Mouse (Mus musculus) lung, embryonic 15.5 days (tissue): ENCODE measurements at regions not wholly inside any gene's neighbourhood (a gene's known extent, or its start where the extent isn't known, plus 50 kb on each side); places are given as distances from the start of the nearest gene placed in this dataset.
A peak's percentile ranks its signal among the peaks of the same experiment; 100 is the strongest.

Experiments
- ATAC-seq: fragments of 200-750 bp; cut with Nextera tagmentation; 2 replicates; pipeline ENCODE4 v1.8.0; 2017; ENCODE audit warnings: moderate number of reproducible peaks, borderline replicate concordance; ENCODE audit not compliant: low FRiP score, low TSS enrichment; ENCODE audit errors: extremely low read depth
- H3K27ac ChIP-seq: fragments of 300-500 bp; sonication (generic); 2 replicates; pipeline ENCODE4 v1.5.1; 2015; ENCODE audit warnings: moderate library complexity, mild to moderate bottlenecking, inconsistent platforms
- H3K27me3 ChIP-seq: fragments of 300-500 bp; sonication (generic); 2 replicates; pipeline ENCODE4 v1.6.1; 2015; ENCODE audit warnings: inconsistent platforms
- H3K36me3 ChIP-seq: fragments of 300-500 bp; sonication (generic); 2 replicates; pipeline ENCODE4 v1.6.1; 2015; ENCODE audit warnings: inconsistent platforms
- H3K4me1 ChIP-seq: fragments of 300-500 bp; sonication (generic); 2 replicates; pipeline ENCODE4 v1.6.1; 2015; ENCODE audit warnings: inconsistent platforms
- H3K4me2 ChIP-seq: fragments of 300-500 bp; sonication (generic); 2 replicates; pipeline ENCODE4 v1.6.1; 2015; ENCODE audit warnings: inconsistent platforms, mild to moderate bottlenecking, moderate library complexity
- H3K4me3 ChIP-seq: fragments of 300-500 bp; sonication (generic); 2 replicates; pipeline ENCODE4 v1.5.1; 2015; ENCODE audit warnings: mild to moderate bottlenecking, inconsistent platforms
- H3K9ac ChIP-seq: fragments of 300-500 bp; sonication (generic); 2 replicates; pipeline ENCODE4 v1.6.1; 2015; ENCODE audit warnings: inconsistent platforms
- H3K9me3 ChIP-seq: fragments of 300-500 bp; sonication (generic); 2 replicates; pipeline ENCODE4 v1.6.1; 2016; ENCODE audit warnings: inconsistent platforms
- WGBS: fragments of 180-500 bp; shearing (Covaris S2); methylation state at CpG from one replicate; pipeline ENCODE4 v1.1.7; 2015; 5-methylcytosine and 5-hydroxymethylcytosine counted together

- no peak for ATAC-seq
- Histone ChIP-seq H3K4me2 (peak overlapping the region; percentile 43), H3K27ac (no peak overlapping the region), H3K9ac (no peak overlapping the region), H3K4me3 (0 out of 2 replicates have a peak overlapping the region, but pooled peaks have one; percentile 6), H3K27me3 (no peaks in the 10 kb centered on the region), H3K9me3 (no peaks in the 10 kb centered on the region), H3K36me3 (no peaks in the 10 kb centered on the region), H3K4me1 (peaks cover 12% of the 10 kb centered on the region)
- WGBS: 31% methylated on average over 17 of the region's 17 CpGs
These were observed 202.8 kb upstream of the Zfp64 start for GRCm38 (mm10) chr2:169158005-169158673.

GRCm38 (mm10) chr2:169156908-169157307, 201.5 kb upstream of the Zfp64 start:
- ATAC-seq: no peak
- no peak overlapping the region for H3K27ac ChIP-seq
- H3K36me3 ChIP-seq: no peaks in the 10 kb centered on the region
- H3K9ac ChIP-seq: no peak overlapping the region
- WGBS: 29% methylated on average over 8 of the region's 8 CpGs
- no peaks in the 10 kb centered on the region for H3K9me3 ChIP-seq
- H3K27me3 ChIP-seq: no peaks in the 10 kb centered on the region
- H3K4me1 ChIP-seq: peaks cover 12% of the 10 kb centered on the region
- no peak overlapping the region for H3K4me3 ChIP-seq
- no peak overlapping the region for H3K4me2 ChIP-seq

- Histone ChIP-seq H3K9ac (no peak overlapping the region), H3K4me1 (peaks cover 12% of the 10 kb centered on the region), H3K4me2 (no peak overlapping the region), H3K27ac (no peak overlapping the region), H3K27me3 (no peaks in the 10 kb centered on the region), H3K36me3 (no peaks in the 10 kb centered on the region), H3K9me3 (no peaks in the 10 kb centered on the region), H3K4me3 (no peak overlapping the region)
- 77% methylated on average over 12 of the region's 12 CpGs for WGBS
- no peak for ATAC-seq
These were observed 199.5 kb upstream of the Zfp64 start for GRCm38 (mm10) chr2:169154881-169155280.

- WGBS: 79% methylated on average over 7 of the region's 7 CpGs
- Histone ChIP-seq H3K9ac (no peak overlapping the region), H3K27me3 (no peaks in the 10 kb centered on the region), H3K4me2 (no peak overlapping the region), H3K27ac (no peak overlapping the region), H3K4me3 (no peak overlapping the region), H3K4me1 (no peaks in the 10 kb centered on the region), H3K9me3 (no peaks in the 10 kb centered on the region), H3K36me3 (no peaks in the 10 kb centered on the region)
- no peak for ATAC-seq
These were observed 192.3 kb upstream of the Zfp64 start for GRCm38 (mm10) chr2:169147655-169148054.

- Histone ChIP-seq H3K4me3 (no peak overlapping the region), H3K4me2 (no peak overlapping the region), H3K36me3 (no peaks in the 10 kb centered on the region), H3K9ac (no peak overlapping the region), H3K4me1 (no peaks in the 10 kb centered on the region), H3K27me3 (no peaks in the 10 kb centered on the region), H3K9me3 (no peaks in the 10 kb centered on the region), H3K27ac (no peak overlapping the region)
- no peak for ATAC-seq
- 48% methylated on average over 8 of the region's 8 CpGs for WGBS
These were observed 186.8 kb upstream of the Zfp64 start for GRCm38 (mm10) chr2:169142224-169142623.

GRCm38 (mm10) chr2:169133855-169134254, 178.5 kb upstream of the Zfp64 start:
- ATAC-seq: no peak
- Histone ChIP-seq H3K27me3 (peaks cover 12% of the 10 kb centered on the region; the same call in 1 of the 2 replicates), H3K4me1 (no peaks in the 10 kb centered on the region), H3K4me2 (no peak overlapping the region), H3K9me3 (no peaks in the 10 kb centered on the region), H3K27ac (no peak overlapping the region), H3K9ac (no peak overlapping the region), H3K36me3 (no peaks in the 10 kb centered on the region), H3K4me3 (no peak overlapping the region)
- 29% methylated on average over 15 of the region's 15 CpGs for WGBS

- H3K4me1 ChIP-seq: no peaks in the 10 kb centered on the region
- H3K27ac ChIP-seq: no peak overlapping the region
- H3K27me3 ChIP-seq: no peaks in the 10 kb centered on the region
- no peaks in the 10 kb centered on the region for H3K9me3 ChIP-seq
- 89% methylated on average over 10 of the region's 10 CpGs for WGBS
- no peak overlapping the region for H3K9ac ChIP-seq
- no peaks in the 10 kb centered on the region for H3K36me3 ChIP-seq
- H3K4me3 ChIP-seq: no peak overlapping the region
- no peak overlapping the region for H3K4me2 ChIP-seq
- no peak for ATAC-seq
These were observed 170.1 kb upstream of the Zfp64 start for GRCm38 (mm10) chr2:169125476-169125875.

GRCm38 (mm10) chr2:169122887-169123286, 167.5 kb upstream of the Zfp64 start:
- Histone ChIP-seq H3K27ac (no peak overlapping the region), H3K9me3 (no peaks in the 10 kb centered on the region), H3K4me1 (no peaks in the 10 kb centered on the region), H3K27me3 (no peaks in the 10 kb centered on the region), H3K36me3 (no peaks in the 10 kb centered on the region), H3K9ac (no peak overlapping the region), H3K4me2 (no peak overlapping the region), H3K4me3 (no peak overlapping the region)
- 93% methylated on average over 7 of the region's 7 CpGs for WGBS
- ATAC-seq: no peak

GRCm38 (mm10) chr2:169116841-169117240, 161.5 kb upstream of the Zfp64 start:
- Histone ChIP-seq H3K9ac (no peak overlapping the region), H3K27me3 (no peaks in the 10 kb centered on the region), H3K9me3 (no peaks in the 10 kb centered on the region), H3K36me3 (no peaks in the 10 kb centered on the region), H3K27ac (no peak overlapping the region), H3K4me2 (no peak overlapping the region), H3K4me1 (no peaks in the 10 kb centered on the region), H3K4me3 (no peak overlapping the region)
- WGBS: 37% methylated on average over 10 of the region's 10 CpGs
- no peak for ATAC-seq

GRCm38 (mm10) chr2:169109044-169109443, 153.7 kb upstream of the Zfp64 start:
- Histone ChIP-seq H3K27ac (no peak overlapping the region), H3K9ac (no peak overlapping the region), H3K4me1 (no peaks in the 10 kb centered on the region), H3K27me3 (no peaks in the 10 kb centered on the region), H3K36me3 (no peaks in the 10 kb centered on the region), H3K4me3 (no peak overlapping the region), H3K4me2 (no peak overlapping the region), H3K9me3 (no peaks in the 10 kb centered on the region)
- ATAC-seq: no peak
- WGBS: 79% methylated on average over 4 of the region's 4 CpGs

GRCm38 (mm10) chr2:169108037-169108436, 152.7 kb upstream of the Zfp64 start:
- Histone ChIP-seq H3K4me1 (no peaks in the 10 kb centered on the region), H3K9ac (no peak overlapping the region), H3K27ac (no peak overlapping the region), H3K36me3 (no peaks in the 10 kb centered on the region), H3K4me2 (no peak overlapping the region), H3K27me3 (no peaks in the 10 kb centered on the region), H3K4me3 (no peak overlapping the region), H3K9me3 (no peaks in the 10 kb centered on the region)
- WGBS: 27% methylated on average over 10 of the region's 10 CpGs
- no peak for ATAC-seq

GRCm38 (mm10) chr2:169101506-169102261, 146.3 kb upstream of the Zfp64 start:
- no peak overlapping the region for H3K9ac ChIP-seq

More at GRCm38 (mm10) chr2:169101506-169102261, 146.3 kb upstream of the Zfp64 start:
- Histone ChIP-seq H3K4me2 (no peak overlapping the region), H3K9me3 (0 out of 2 replicates have a peak, but pooled peaks cover 4% of the 10 kb centered on the region), H3K27me3 (no peaks in the 10 kb centered on the region), H3K36me3 (no peaks in the 10 kb centered on the region), H3K4me3 (no peak overlapping the region), H3K4me1 (no peaks in the 10 kb centered on the region), H3K27ac (no peak overlapping the region)
- 67% methylated on average over 13 of the region's 13 CpGs for WGBS
- ATAC-seq: 0 out of 2 replicates have a peak, but pooled peaks have one; percentile 31
